Mouse (Mus musculus) gastrocnemius, postnatal 10 days (tissue): ENCODE results near the gene Cars2. TPM values are rescaled to one million over a fixed set of nuclear protein-coding genes. Genes with fewer than 3 reads are reported as not detected.
"Not testable (repeated sequence)": the region's sequence is repeated elsewhere in the genome, so short reads cannot be mapped to it uniquely, and the experiment has no call there.

Experiments used
- DNase-seq: peaks from one replicate; pipeline ENCODE4 v3.0.0; 2021; ENCODE audit warnings: mixed read lengths
- long read RNA-seq, 2 experiments: library from polyadenylated mRNA; stranded (forward); transcript quantifications; one replicate each; pipeline ENCODE4 v2.0.0; 2021
- total RNA-seq, 2 experiments: library from RNA; stranded (reverse); gene quantifications; 2 replicates each; pipeline ENCODE4 v1.2.3; 2021

The Cars2 gene
- 10 to 100 TPM; 14.4 to 18.1 TPM for total RNA-seq
- long read RNA-seq, experiment 1, partial matches to known transcripts: 1 of 30 reads
- long read RNA-seq, experiment 1, other reads (novel, unspliced or antisense): 24 of 30 reads
- long read RNA-seq, experiment 2, transcript Cars2-201 (15 exons, 1,902 nt): major isoform, 6 of 28 reads
- long read RNA-seq, experiment 2, partial matches to known transcripts: 1 of 28 reads
- long read RNA-seq, experiment 2, other reads (novel, unspliced or antisense): 20 of 28 reads

DNA sequence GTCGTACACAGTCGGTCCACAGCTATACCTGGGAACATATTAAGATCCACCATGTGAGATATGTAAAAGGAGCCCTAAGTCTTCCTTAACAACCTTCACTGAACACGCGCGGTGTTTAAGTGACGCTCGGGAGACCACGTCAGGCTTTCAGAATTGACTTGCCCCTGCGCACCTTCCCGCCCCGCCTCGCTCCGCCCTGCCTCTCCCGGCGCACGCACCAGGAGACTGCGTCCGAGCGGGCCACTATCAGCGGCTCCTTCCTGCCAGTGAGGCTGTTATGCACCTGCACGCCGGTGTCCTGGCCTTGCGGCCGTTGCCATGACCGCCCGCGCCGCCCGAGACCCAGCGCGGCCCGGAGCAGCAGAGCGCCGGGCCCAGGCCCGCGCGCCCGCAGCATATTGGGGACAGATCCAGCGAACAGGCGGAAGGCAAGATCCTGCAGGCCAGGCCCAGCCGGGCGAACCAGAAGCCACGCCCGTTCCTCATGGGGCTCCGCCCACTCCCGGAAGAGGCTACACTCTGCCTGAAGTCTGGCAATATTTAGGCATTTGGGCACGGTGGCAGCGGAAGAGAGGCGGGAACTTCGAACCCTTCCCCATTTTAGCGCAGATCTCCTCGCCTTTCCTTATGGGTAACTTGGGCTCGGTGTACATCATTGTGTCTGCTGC, at the start of gene Cars2:
Cars2 (minus strand) TSS at position 503 of the 668 bp plus-strand sequence.
- DNase-seq: peak; percentile 89

- DNase-seq: no peak
Measured at GRCm38 (mm10) chr8:11593222-11593884, 42.8 kb upstream of the Cars2 start.

DNA sequence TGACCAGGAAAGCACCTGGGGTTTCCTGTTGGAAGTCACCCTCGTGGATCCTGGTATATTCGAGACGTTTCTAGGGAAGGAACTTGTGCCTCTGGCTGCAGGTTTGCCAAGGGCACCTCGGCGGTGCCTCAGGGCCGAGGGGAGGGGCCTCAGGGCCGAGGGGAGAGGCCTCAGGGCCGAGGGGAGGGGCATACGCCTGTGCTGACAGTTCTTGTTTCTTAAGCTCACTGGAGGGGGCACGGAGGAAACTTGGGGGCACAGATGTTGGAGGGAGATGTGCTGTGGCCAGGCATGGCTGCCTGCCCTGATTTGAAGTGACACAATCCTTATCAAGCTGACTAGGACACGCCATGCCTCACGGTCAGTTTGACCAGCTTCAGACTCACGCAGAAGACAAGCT, 41.7 kb upstream of the Cars2 start:
- DNase-seq: no peak

- no peak for DNase-seq
Measured at GRCm38 (mm10) chr8:11591837-11592236, 41.3 kb upstream of the Cars2 start.

DNA sequence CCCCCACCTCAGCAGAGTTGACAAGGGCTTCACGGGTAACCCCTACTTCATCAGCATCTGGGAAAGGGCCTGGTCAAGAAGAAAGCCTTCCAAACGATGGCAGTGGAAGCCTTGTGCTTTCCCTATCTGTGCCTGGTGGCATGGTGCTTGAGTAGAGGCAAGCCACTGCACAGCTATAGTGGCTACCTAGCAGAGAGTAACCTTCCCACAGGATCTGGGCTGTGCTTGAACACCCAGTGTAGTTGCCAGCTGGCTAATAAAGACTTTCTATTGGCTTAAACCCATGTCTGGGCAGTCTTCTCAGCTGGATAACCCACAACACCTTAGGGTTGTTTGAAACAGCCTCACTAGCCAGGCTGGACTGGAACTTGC, 35.8 kb upstream of the Cars2 start:
- no peak for DNase-seq

GRCm38 (mm10) chr8:11585513-11586373, 35.2 kb upstream of the Cars2 start:
- no peak for DNase-seq

- no peak for DNase-seq
Measured at GRCm38 (mm10) chr8:11575604-11576384, 25.2 kb upstream of the Cars2 start.

DNA sequence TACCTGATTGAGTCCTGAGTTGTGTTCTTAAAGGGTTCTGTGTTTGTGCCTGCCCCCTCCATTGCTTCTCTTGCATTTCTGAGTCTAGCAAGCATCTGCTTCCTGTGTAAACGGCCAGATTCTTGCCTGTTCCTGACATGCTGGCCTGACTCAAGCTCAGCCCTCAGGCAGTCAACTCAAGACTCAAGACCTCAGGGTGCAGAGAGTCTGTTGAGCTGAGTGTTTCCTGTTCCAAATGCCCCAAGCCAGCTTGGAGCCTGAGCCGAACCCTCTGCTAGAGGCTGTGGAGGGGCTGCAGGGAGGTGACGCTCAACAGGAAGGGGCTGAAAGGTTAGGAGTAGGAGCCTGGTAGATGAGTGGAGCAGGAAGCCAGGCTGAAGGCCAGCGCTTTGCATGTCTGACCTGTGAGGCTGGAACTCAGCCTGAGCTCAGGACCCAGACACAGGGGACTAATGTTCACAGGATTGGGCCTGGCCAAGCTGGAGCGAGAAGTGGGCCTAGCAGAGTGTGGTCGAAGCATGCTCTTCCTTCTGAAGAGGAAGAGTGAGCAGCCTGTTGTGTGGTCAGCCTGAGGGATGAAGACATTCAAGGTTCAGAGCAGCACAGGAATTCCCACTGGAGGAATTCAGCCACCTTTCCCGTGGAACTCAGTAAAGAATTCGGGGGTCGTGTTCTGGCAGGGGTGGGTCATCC, 24.5 kb upstream of the Cars2 start:
- DNase-seq: no peak

DNA sequence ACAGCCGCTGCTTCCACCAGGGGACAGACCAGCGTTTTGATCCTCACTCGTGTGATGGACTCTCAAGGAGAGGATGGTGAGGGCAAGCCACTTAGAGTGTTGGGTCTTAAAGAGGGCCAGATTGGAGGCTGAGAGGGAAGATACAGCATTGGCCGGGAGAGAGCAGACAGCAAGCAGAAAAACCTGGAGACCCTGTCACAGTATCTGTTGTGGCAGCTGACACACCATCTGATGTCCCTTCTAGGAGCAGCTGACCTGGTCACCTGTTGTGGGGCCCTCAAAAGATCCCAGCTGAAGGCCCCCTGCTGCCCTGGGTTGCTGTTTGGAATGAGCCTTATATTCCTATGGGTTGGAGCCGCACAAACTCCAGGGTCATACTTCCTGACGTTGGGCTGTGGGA, 21.8 kb upstream of the Cars2 start:
- DNase-seq: no peak

- DNase-seq: no peak
Measured at GRCm38 (mm10) chr8:11571950-11572349, 21.4 kb upstream of the Cars2 start.

DNA sequence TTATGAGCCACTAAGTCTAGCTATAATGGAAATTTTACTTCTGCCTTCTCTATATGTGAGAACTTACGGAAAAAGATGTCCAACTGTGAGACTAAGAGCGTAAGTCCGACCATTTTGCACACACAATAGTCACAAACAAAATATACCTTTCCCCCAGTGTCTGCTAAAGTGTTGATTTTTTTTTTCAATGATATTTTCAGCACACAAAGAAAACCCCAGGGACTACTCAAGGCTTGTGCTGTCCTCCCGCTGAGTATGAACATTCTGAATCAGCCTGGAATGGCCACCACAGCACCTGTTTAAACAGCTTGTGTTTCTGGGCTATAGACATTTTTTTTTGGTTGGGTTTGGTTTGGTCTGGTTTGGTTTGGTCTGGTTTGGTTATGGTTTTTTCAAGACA, 20.2 kb upstream of the Cars2 start:
- DNase-seq: no peak

DNA sequence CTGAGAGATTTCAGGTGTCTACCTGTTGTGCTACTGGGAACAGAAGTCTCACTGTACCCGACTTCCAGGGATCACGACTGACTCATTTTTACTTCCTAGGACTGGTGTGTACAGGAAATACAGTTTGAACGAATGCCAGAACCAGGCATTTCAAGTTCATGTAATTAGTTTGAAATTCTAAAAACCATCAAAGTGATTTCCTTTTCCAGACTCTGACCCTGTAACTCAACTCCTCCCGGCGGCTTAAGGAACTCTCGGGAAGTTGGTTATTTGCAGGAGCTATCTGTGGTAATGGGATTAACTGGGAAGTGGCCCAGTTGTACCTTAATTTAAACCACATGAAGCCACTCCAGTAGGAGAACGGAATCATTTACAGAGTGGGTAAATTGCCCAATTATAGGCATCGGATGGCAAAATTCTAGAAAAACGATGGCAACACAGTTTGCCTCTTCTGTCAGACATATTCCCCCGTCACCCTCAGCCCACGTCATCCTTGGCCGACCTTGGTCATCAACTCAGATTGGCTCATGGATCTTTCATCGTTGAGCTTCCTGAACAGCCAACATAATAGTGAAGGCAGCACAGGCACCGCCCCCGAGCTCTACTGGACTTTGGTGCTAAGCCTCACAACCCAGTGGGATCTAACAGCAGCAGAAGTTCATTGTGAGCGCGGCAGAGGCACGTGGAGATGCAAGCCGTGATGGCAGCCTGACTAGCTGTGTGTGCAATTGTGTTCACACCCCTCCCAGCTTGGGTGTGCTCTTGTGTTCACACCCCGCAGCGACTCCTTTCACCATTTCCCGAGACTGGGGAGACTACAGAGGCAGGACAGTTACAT, 18.9 kb upstream of the Cars2 start:
- no peak for DNase-seq

GRCm38 (mm10) chr8:11568193-11568592, 17.6 kb upstream of the Cars2 start:
- not testable (repeated sequence) for DNase-seq

DNA sequence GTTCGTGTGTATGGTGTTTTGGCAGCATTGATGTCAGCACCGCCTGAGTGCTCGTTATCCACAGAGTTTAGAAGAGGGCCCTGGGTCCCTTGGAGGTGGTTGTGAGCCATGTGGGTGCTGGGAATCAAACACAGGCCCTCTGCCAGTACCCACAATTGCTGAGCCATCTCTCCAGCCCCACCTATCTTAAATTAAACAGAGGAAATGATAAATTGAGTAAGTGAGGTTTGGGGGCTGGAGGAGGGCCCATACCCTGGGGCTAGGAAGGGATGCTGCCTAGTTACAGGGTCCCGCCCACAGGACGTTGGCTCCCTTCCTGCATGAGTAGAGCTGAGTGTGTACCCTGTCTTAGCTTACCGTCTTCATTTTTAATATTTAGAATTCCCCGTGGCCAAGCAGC, 14.1 kb upstream of the Cars2 start:
- no peak for DNase-seq

DNA sequence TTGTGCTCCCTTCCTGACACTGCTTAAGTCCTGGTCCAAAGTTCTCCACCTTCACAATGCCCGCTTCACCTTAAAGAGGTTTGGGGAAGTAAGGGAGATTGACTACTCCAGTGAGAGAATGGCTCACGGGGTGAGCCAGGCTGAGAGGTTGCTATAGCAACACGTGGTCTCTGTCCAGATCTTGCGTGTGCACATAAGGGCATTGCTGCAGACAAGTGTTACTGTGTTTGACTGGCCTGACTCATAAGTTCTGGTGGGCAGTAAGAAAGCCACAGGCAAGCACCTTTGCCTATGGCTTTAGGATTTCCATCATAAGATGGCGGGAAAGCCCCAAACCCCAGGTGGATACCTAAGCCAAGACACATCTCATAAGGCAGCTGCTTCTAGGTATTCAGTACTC, 13.7 kb upstream of the Cars2 start:
- DNase-seq: no peak

GRCm38 (mm10) chr8:11560220-11560619, 9.6 kb upstream of the Cars2 start:
- DNase-seq: no peak

DNA sequence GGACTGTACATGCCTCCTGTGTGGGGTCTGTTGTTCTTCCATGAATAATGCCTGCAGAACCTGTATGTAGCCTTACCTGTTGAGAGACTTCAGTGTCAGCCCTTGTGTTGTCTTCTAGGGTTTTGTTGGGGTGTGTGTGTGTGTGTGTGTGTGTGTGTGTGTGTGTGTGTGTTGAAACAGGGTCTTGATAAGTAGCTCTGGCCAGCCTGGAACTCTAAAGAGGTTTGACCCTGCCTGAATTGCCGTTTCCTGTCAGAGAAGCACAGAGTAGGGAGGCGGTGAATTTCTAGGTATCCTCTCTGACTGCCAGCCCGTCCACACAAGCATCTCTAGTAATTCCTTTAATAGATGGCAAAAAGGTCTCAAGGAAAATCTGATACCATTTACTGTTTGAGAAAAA, 8.9 kb upstream of the Cars2 start:
- no peak for DNase-seq

GRCm38 (mm10) chr8:11557768-11558629, 7.4 kb upstream of the Cars2 start:
- peak; percentile 92 for DNase-seq

DNA sequence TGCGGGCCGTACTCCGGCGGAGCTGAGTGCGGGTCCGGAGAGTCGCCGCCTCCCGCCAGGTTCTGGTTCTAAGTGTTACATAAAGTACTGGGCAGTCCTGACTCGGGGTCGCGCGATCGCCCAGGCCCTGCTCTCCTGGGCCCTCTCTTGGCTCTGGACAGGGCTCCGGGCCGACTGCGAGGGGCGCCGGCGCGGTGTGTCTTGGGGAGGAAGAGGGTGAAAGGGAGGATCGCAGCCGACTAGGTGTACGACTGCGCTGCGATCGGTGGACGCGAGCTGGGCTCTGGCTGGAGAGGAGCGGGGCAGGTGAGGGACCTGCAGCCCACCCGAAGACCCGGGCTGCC, 6.8 kb upstream of the Cars2 start:
- peak; percentile 55 for DNase-seq
